Mouse (Mus musculus) cerebellum, adult 2 months (tissue): ENCODE results near the gene Strap. TPM values are rescaled to one million over a fixed set of nuclear protein-coding genes. Genes with fewer than 3 reads are reported as not detected.

ENCODE experiments used
- DNase-seq, 2 experiments: peaks; one replicate each; pipeline ENCODE4 v3.0.0; 2021
- H3K27ac ChIP-seq: fragments of 200-500 bp; 2 replicates; pipeline ENCODE4 v1.5.1; 2012; ENCODE audit warnings: low read length, control low read depth, inconsistent platforms; ENCODE audit not compliant: insufficient read depth
- H3K27me3 ChIP-seq: fragments of 200-500 bp; 2 replicates; pipeline ENCODE4 v1.6.1; 2012; ENCODE audit warnings: inconsistent platforms, mild to moderate bottlenecking, low read length, moderate library complexity; ENCODE audit not compliant: control insufficient read depth, insufficient read depth
- H3K4me1 ChIP-seq: fragments of 200-500 bp; 2 replicates; pipeline ENCODE4 v1.6.1; 2011; ENCODE audit warnings: low read length; ENCODE audit not compliant: control insufficient read depth, insufficient read depth
- H3K4me3 ChIP-seq: fragments of 200-500 bp; replicated peaks from 2 replicates; pipeline ENCODE3; 2011; ENCODE audit warnings: mild to moderate bottlenecking, low read depth, low read length, control low read depth; ENCODE audit not compliant: insufficient read depth
- CTCF ChIP-seq: fragments of 200-500 bp; IDR thresholded peaks from 2 replicates; pipeline ENCODE4 v1.5.1; 2011; ENCODE audit warnings: low read depth, mild to moderate bottlenecking, control low read depth, low read length, moderate library complexity, borderline replicate concordance; ENCODE audit not compliant: insufficient read depth
- POLR2A ChIP-seq: fragments of 200-500 bp; IDR thresholded peaks from 2 replicates; pipeline ENCODE4 v1.6.1; 2011; ENCODE audit warnings: low read length, control low read depth, borderline replicate concordance; ENCODE audit not compliant: insufficient read depth
- WGBS: fragments of 180-500 bp; shearing (Covaris S2); methylation state at CpG from one replicate; pipeline ENCODE4 v1.1.7; 2018; 5-methylcytosine and 5-hydroxymethylcytosine counted together
- polyA plus RNA-seq: library from polyadenylated mRNA; depleted of rRNA; stranded (reverse); fragments of >200 nt; gene quantifications from 2 replicates; pipeline ENCODE4 v1.2.3, GENCODE M21; 2012

The Strap gene
- polyA plus RNA-seq, 1 experiment = 80.7 TPM

- Histone ChIP-seq H3K4me1 (no peaks in the 10 kb centered on the region), H3K4me3 (no peak overlapping the region), H3K27ac (no peak overlapping the region), H3K27me3 (no peaks in the 10 kb centered on the region)
- 90% methylated on average over 8 of the region's 8 CpGs for WGBS
- TF ChIP-seq CTCF (no peak), POLR2A (no peak)
- no peak for DNase-seq
Observed at GRCm38 (mm10) chr6:137772918-137773636, 38.2 kb downstream of the Strap start.

- no peak for DNase-seq
- WGBS = 92% methylated on average over 6 of the region's 6 CpGs
- Histone ChIP-seq H3K27ac (no peak overlapping the region), H3K27me3 (no peaks in the 10 kb centered on the region), H3K4me3 (no peak overlapping the region), H3K4me1 (no peaks in the 10 kb centered on the region)
- TF ChIP-seq CTCF (no peak), POLR2A (no peak)
Observed at GRCm38 (mm10) chr6:137773637-137774028, 38.8 kb downstream of the Strap start.

- H3K4me1 ChIP-seq = no peaks in the 10 kb centered on the region
- H3K27me3 ChIP-seq = no peaks in the 10 kb centered on the region
- 88% methylated on average over 13 of the region's 13 CpGs for WGBS
- no peak overlapping the region for H3K27ac ChIP-seq
- no peak for DNase-seq
- TF ChIP-seq CTCF (no peak), POLR2A (no peak)
- no peak overlapping the region for H3K4me3 ChIP-seq
Observed at GRCm38 (mm10) chr6:137774166-137774565, 39.3 kb downstream of the Strap start.

- H3K27ac ChIP-seq = no peak overlapping the region
- H3K4me1 ChIP-seq = no peaks in the 10 kb centered on the region
- no peak for TF ChIP-seq CTCF
- TF ChIP-seq POLR2A = no peak
- no peaks in the 10 kb centered on the region for H3K27me3 ChIP-seq
- no peak for DNase-seq
- 92% methylated on average over 8 of the region's 8 CpGs for WGBS
- H3K4me3 ChIP-seq = no peak overlapping the region
Observed at GRCm38 (mm10) chr6:137775159-137775558, 40.3 kb downstream of the Strap start.

GRCm38 (mm10) chr6:137776981-137777380 lies 42.1 kb downstream of the Strap start:
- WGBS = 89% methylated on average over 8 of the region's 8 CpGs
- DNase-seq = no peak
- Histone ChIP-seq H3K4me3 (no peak overlapping the region), H3K27me3 (no peaks in the 10 kb centered on the region), H3K27ac (no peak overlapping the region), H3K4me1 (no peaks in the 10 kb centered on the region)
- TF ChIP-seq CTCF (no peak), POLR2A (no peak)

GRCm38 (mm10) chr6:137783899-137784637 lies 49.2 kb downstream of the Strap start:
- Histone ChIP-seq H3K4me1 (no peaks in the 10 kb centered on the region), H3K4me3 (no peak overlapping the region), H3K27me3 (no peaks in the 10 kb centered on the region), H3K27ac (no peak overlapping the region)
- no peak for DNase-seq
- no peak for TF ChIP-seq POLR2A
- no peak for TF ChIP-seq CTCF
- WGBS = 84% methylated on average over 7 of the region's 7 CpGs

- TF ChIP-seq POLR2A (no peak), CTCF (no peak)
- H3K27me3 ChIP-seq = no peaks in the 10 kb centered on the region
- WGBS = 83% methylated on average over 9 of the region's 9 CpGs
Observed at GRCm38 (mm10) chr6:137788976-137789590, 54.2 kb downstream of the Strap start.

More at GRCm38 (mm10) chr6:137788976-137789590, 54.2 kb downstream of the Strap start:
- Histone ChIP-seq H3K4me1 (no peaks in the 10 kb centered on the region; the same call in 1 of the 2 replicates), H3K27ac (no peak overlapping the region), H3K4me3 (no peak overlapping the region)
- DNase-seq = no peak
